Mouse (Mus musculus): ENCODE results near the gene Chrne.

The Chrne gene

GRCm38 (mm10) chr11:70628431-70628830 is 9.4 kb upstream of the Chrne start:
- DNase-seq (ENCODE audit: low spot score in 2 of 2): no peak

DNA sequence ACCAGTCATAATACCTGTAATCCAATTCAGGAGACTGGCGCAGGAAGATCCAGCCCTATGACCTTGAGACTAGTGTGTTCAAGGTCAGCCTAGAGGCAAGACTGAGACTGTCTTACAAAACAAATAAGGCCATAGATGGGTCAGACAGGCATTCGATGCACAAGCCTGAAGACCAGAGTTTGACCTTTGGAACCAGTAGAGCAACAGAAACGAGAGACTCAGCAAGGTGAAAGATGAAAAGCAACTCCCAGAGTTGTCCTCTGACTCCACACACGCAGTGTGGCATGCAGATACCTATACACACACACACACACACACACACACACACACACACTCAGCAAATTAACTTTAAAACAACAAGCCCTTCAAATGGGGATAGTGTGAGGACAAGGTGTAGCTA is 7.9 kb upstream of the Chrne start:
- no peak for DNase-seq (ENCODE audit: low spot score in 2 of 2)

GRCm38 (mm10) chr11:70625473-70625872 is 6.5 kb upstream of the Chrne start:
- peak in 1 of 2 experiments; percentile 38 for DNase-seq (ENCODE audit: low spot score in 2 of 2)

- no peak for DNase-seq (ENCODE audit: low spot score in 2 of 2)
Measured at GRCm38 (mm10) chr11:70623053-70623742, 4.2 kb upstream of the Chrne start.

DNA sequence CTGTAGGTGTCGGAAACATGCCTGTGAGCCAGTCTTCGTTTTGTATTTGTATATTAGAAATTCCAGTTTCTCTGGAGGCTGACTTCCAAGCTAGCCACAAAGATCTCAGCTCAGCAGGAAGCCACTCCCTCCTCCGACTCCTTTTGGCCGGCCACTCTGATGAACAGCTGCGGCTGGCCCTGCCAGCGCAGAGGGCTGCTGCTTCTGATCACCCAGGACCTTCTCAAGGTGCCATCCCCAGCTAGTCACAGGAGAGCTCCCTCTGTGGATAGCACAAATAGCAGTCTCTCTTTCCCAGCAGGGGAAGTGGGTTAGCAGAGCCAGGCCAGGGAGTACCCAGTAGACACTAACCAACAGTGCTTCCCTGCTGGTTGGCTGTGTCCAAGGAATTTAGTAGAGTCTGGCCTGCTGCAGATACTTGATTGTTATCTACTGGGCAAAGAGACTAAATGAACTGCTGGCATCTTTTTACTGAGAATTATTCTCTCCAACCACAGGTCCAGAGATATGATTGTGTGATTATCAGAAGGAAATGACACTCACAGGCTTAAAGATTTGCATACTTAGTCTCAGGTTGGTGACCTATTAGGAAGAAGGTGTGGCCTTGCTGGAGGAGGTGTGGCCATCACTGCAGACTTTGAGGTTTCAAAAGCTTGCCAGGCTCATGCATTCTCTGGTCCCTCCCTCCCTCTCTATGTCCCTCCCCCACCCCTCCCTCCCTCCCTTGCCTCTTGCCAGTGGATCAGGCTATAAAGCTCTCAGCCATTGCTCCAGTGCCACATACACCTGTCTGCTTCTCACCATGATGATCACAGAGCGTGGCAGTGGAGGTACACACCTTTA is 3.2 kb upstream of the Chrne start:
- no peak for DNase-seq (ENCODE audit: low spot score in 2 of 2)

DNA sequence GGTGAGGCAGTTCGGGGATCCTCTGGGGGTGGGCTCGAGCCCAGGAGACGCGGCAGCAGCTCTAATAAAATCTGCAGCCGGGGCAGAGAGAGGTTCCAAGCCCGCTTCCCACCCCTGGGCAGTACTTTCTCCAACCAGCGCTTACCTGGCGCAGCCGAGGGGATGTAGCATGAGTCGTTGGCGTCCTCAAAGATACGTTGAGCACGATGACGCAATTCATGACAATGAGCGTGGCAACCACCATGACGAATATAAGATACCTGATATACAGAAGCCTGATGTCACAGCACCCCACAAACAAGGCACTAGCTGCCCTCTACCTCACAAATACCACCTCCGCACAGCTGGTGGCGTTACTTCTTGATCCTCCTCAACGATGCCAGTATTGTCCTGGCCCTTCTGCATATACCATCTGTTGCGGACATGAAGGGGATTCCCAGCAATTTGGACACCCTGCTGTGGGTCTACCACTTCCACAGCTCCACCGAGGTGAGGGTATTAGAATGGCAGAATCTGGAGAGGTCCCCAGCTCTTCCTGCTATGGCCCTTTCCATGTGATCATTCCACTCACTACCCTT is 3.4 kb downstream of the Chrne start, which contains the start of gene 4930544D05Rik:
TSS of gene 4930544D05Rik (plus strand) at position 333 of the 578 bp plus-strand sequence.
- no peak for DNase-seq (ENCODE audit: low spot score in 2 of 2)

GRCm38 (mm10) chr11:70615074-70615473 is 3.9 kb downstream of the Chrne start:
- DNase-seq (ENCODE audit: low spot score in 2 of 2): peak; percentile 83 to 84

GRCm38 (mm10) chr11:70612505-70612904 is 6.5 kb downstream of the Chrne start:
- DNase-seq (ENCODE audit: low spot score in 2 of 2): no peak

DNA sequence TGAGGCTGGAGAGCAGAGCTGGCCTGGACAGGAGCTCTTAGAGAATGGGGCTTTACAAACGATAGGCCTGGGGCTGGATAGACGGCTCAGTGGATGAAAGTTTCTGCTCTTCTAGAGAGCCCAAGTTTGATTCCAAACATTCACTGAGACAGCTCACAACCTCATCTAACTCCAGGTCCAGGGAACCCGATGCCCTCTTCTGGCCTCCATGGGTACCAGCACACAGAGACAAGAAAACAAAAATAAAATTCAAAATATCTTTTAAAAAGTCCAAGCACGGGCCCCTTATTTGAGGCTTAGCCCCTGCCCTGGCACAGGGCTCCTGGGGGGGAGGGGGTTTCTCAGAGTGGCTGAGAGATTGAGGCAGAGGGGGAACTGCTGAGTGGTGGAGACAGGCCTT is 8.3 kb downstream of the Chrne start:
- no peak for DNase-seq (ENCODE audit: low spot score in 2 of 2)

- no peak for DNase-seq (ENCODE audit: low spot score in 2 of 2)
Measured at GRCm38 (mm10) chr11:70608381-70609066, 10.5 kb downstream of the Chrne start.

DNA sequence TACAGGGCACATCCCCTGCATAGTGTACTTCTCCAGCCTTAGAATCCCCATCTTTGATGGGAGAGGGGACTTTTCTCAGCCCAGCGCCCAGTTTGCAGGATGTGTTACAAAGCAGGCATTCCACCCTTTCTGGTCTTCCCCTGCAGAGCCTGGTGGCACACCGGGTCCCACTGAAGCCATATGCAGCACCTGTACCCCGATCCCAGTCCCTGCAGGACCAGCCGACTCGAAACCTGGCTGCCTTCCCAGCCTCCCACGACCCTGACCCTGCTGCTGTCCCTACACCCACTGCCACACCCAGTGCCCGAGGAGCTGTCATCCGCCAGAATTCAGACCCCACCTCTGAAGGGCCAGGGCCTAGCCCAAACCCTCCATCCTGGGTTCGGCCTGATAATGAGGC is 11.4 kb downstream of the Chrne start:
- DNase-seq (ENCODE audit: low spot score in 2 of 2): no peak

- no peak for DNase-seq (ENCODE audit: low spot score in 2 of 2)
Measured at GRCm38 (mm10) chr11:70606717-70607116, 12.3 kb downstream of the Chrne start.

DNA sequence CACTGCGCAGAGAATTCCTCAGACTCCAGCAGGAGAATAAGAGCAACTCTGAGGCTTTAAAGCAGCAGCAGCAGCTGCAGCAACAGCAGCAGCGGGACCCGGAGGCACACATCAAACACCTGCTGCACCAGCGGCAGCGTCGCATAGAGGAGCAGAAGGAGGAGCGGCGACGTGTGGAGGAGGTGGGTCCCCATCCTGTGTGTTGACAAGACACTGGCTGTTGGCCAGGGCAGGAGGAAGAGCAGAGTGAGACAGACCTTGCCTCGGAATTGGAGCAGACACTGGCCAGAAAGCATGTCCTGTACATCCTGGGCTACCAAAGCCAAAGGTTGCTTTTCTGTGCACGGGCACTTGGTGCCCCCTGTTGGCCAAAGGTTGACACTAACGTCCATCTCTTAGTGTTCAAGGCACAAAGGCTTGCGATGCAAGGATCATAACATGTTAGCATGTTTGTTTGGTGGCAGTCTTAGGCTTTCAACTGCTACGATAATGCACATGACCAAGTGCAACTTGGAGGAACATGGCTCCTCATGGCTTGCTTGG is 13.9 kb downstream of the Chrne start:
- DNase-seq (ENCODE audit: low spot score in 2 of 2): peak; percentile 60 to 63

DNA sequence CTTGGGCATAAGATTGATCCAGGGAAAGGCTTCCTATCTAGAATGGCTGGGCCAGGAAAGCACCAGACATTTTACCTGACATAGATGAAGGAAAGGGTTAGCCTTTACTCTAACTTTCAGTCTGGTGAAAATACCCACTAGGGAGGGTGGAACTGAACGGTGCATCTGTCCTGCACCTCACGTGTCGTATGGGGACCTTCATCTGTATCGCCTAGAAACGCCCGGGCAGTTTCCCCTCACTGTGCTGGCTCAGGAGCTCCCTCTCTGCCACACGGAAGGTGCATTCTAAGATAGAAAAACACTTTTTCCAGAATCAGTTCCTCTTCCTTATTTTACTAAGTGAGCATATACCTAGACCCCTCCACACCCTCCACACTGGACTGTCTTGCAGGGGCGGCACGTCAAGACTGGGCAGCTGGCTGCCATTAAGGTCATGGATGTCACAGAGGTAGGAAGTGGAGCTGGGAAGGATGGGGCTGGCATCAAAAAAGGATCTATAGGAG is 20.5 kb downstream of the Chrne start:
- DNase-seq (ENCODE audit: low spot score in 2 of 2): no peak

- peak in 1 of 2 experiments; percentile 16 for DNase-seq (ENCODE audit: low spot score in 2 of 2)
Measured at GRCm38 (mm10) chr11:70597301-70597700, 21.7 kb downstream of the Chrne start.

- no peak for DNase-seq (ENCODE audit: low spot score in 2 of 2)
Measured at GRCm38 (mm10) chr11:70596094-70596493, 22.9 kb downstream of the Chrne start.

- DNase-seq (ENCODE audit: low spot score in 2 of 2): no peak
Measured at GRCm38 (mm10) chr11:70595638-70596037, 23.4 kb downstream of the Chrne start.

GRCm38 (mm10) chr11:70594253-70594989 is 24.6 kb downstream of the Chrne start:
- no peak for DNase-seq (ENCODE audit: low spot score in 2 of 2)

DNA sequence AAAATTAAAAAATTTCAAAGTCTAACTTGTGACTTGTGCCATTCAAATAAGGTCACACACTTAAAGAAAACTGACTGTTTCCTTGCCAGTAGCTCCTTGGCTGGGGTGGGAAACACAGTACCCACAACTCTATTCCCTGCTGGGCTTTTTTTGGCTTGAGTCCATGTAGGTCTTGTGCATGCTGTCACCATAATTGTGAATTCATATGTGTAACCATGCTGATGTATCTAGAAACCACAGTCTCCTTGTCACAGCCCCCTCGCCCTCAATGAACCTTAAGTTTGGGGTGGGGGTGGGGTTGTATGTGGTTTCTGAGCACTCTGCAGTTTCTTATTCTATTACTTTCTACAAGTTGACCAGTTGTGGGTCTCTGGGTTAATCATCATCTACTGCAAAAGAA is 27.3 kb downstream of the Chrne start:
- no peak for DNase-seq (ENCODE audit: low spot score in 2 of 2)

GRCm38 (mm10) chr11:70586954-70587353 is 32.1 kb downstream of the Chrne start:
- no peak for DNase-seq (ENCODE audit: low spot score in 2 of 2)

- no peak for DNase-seq (ENCODE audit: low spot score in 2 of 2)
Measured at GRCm38 (mm10) chr11:70586261-70586660, 32.8 kb downstream of the Chrne start.

Data from spleen, postnatal 36 days (tissue).